Mouse (Mus musculus): ENCODE data around the gene Cdc27.

Cdc27 gene

DNA sequence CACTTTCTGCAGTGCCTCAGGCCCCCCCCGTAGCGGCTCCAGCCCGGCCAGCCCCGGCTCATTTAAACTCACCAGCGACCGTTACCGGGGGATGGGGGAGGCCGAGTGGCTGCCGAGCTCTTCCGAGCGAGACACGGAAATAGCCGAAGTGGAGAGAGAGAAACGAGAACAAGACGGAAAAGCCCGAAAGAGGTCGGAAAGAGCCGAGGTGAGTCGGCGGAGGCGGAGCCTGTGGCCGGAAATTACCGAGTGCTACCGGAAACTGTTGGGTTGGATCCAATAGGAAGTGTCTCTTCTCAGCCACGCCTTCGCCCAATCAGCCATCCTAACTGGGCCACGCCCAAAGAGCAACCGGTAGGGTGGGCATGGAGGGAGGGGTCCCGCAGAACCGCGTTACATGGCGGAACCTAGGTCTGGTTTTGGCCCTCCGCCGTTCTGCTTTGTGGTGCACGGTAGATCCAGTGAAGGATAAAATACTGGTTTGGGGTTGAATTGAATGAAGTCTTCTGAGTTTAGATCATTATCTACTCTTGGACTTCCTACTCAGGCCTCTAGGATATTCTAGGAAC is at the start of gene Cdc27, which contains the start of gene Myl4:
Gene Cdc27, minus strand, starts transcription at position 215 of the 569 bp plus-strand sequence.
Gene Myl4, plus strand, starts transcription at position 258 of the 569 bp plus-strand sequence.
- in situ Hi-C loops (cut with MboI, MseI), result no loop called here

GRCm38 (mm10) chr11:104599265-104599945 is 49.0 kb upstream of the Cdc27 start:
- in situ Hi-C loops (cut with MboI, MseI), result loop anchor here in 1 of 2 experiments (25.0 kb wide), 2 partner anchors 263 to 1413 kb away; partner anchors contain the start of gene Kcnh6

- in situ Hi-C loops (cut with MboI, MseI), result loop anchor here in 1 of 2 experiments (25.0 kb wide), 2 partner anchors 266 to 1416 kb away; partner anchors contain the start of gene Kcnh6
These were observed 45.9 kb upstream of the Cdc27 start for GRCm38 (mm10) chr11:104596365-104596764.

- in situ Hi-C loops (cut with MboI, MseI), result loop anchor here in 1 of 2 experiments (25.0 kb wide), 2 partner anchors 270 to 1420 kb away; partner anchors contain the start of gene Kcnh6
These were observed 41.8 kb upstream of the Cdc27 start for GRCm38 (mm10) chr11:104592066-104592835.

- in situ Hi-C loops (cut with MboI, MseI), result loop anchor here in 1 of 2 experiments (25.0 kb wide), 2 partner anchors 272 to 1422 kb away; partner anchors contain the start of gene Kcnh6
These were observed 39.7 kb upstream of the Cdc27 start for GRCm38 (mm10) chr11:104590148-104590547.

DNA sequence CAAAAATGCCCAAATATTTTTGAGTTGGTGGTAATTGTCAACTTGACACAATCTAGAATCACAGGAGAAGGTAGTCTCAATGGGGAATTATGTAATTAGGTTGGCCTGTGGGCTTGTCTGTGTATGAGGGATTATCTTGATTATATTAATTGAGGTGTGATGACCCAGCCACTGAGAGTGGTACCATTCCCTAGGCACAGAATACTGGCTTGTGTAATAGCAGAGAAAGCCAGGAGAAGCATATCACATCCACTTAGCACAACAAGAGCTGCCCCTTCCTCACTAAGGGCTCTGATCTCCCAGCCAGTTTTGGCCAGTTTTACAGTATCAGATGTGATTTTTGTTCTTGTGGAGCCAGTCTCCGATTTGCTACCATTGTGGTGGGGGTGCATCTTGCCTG is 39.1 kb upstream of the Cdc27 start:
- in situ Hi-C loops (cut with MboI, MseI), result loop anchor here in 1 of 2 experiments (25.0 kb wide), 2 partner anchors 273 to 1423 kb away; partner anchors contain the start of gene Kcnh6

DNA sequence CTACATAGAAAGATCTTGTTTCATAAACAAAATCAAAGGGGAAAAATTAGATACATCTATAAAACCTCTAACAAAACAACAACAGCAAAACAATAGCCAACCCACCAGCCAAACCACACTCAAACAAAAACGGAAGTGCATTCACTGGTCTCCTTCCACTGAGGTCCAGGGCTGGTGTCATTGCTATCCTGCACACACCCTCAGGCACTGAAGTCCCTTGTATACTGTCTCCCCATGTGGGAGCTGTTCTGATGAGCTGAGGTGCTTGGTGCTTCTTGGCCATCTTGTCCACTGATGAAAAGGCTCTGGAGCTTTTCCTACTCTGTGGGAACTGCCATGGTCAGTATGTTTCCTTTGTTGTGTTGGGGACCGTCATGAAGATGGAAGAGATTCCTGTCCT is 38.1 kb upstream of the Cdc27 start:
- in situ Hi-C loops (cut with MboI, MseI), result loop anchor here in 1 of 2 experiments (25.0 kb wide), 2 partner anchors 274 to 1424 kb away; partner anchors contain the start of gene Kcnh6

GRCm38 (mm10) chr11:104587904-104588303 is 37.5 kb upstream of the Cdc27 start:
- in situ Hi-C loops (cut with MboI, MseI), result loop anchor here in 1 of 2 experiments (25.0 kb wide), 2 partner anchors 274 to 1424 kb away; partner anchors contain the start of gene Kcnh6

DNA sequence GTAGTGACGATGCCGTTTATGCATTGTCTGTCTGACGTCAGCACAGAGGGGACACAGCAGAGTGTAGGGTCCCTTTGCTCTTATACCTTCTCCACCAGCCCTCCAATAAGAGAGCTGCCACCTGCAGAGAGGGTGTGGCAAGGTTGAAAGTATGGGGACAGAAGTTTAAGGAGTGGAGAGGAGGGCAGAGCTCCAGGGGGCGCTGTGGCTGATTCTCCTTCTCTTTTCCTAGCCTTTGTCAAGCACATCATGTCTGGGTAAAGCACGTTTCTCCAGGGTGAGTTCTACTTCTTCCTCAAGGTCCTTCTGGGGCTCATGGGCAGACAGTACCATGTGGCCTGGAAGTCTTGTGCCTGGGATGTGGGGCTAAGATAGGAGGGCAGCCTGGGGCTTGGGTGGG is 35.1 kb upstream of the Cdc27 start:
- in situ Hi-C loops (cut with MboI, MseI), result loop anchor here in 1 of 2 experiments (25.0 kb wide), 2 partner anchors 277 to 1427 kb away; partner anchors contain the start of gene Kcnh6

DNA sequence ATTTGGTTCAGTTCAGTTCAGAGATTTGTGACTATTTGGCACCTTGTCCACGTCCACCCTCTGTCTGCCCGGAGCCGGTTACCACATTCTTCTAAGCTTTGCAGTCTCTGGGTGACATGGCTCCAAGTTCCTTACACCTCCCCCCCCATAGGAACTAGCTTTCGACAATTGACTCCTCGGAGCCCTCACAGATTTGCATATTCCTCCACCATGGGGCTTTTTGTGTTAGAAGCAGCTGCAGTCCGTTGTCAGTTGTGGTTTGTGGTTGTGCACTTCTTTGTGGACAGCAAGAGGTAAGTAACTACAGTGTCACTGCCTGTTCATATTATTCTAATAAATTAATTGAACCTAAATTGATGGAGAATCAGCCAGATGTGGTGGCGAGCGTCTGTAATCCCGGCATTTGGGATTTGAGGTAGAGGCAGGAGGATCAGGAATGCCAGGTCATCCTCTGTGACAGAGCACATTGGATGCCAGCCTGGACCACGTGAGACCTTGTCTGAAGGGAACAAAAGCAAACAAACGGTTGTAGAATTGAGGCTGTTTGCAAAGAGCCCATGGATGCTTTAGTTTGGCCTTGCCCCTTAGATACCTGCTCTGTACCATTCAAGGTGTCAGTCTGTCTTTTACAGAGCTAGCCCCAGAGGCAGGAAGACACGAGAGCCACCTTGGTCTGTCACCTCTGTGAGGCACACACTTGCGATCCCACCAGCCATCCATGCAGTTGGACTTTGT is 32.4 kb upstream of the Cdc27 start:
- in situ Hi-C loops (cut with MboI, MseI), result loop anchor here in 1 of 2 experiments (5.0 to 25.0 kb wide), 3 partner anchors 65 to 1430 kb away; partner anchors contain the start of gene Kcnh6

- in situ Hi-C loops (cut with MboI, MseI), result loop anchor here in 1 of 2 experiments (5.0 to 25.0 kb wide), 3 partner anchors 65 to 1430 kb away; partner anchors contain the start of gene Kcnh6
These were observed 31.8 kb upstream of the Cdc27 start for GRCm38 (mm10) chr11:104582308-104582606.

DNA sequence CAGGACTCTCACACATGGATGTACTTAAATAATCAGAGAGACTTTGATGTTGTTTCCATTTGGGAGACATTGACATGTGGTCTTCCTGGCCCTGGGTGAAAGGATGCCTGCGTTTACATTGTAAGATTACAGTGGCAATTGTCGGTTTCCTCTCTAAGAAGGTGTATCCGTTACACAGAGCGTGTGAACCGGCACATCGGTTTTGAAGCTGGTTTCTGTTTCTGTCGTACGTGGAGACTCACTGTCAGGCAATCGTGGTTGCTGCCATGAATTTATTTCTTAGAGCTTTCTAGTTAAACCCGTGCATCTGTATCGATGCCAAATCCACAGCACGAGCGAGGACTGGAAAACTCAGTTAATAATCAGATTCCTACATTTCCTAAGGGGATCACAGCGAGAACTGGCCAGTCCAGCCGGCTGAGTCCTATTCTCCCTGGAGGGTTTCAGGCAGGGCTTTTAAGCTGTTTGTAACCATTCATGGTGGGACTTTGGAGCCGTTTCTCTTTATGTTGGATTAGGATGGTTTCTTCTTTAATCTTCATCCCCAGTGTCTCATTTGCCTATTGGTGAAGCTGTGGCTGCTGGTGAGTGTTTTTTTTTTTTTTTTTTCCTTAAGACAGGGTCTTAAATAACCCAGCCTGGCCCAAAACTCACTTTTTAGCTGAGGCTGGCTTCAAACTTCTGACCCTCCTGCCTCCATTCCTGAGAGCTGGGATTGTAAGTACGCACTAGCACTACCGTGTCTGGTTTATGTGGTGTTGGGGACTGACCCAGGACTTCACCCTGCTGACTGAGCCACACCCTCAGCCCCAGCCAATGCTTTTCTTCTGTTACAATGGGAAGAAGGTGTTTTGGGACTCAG is 31.3 kb upstream of the Cdc27 start:
- in situ Hi-C loops (cut with MboI, MseI), result loop anchor here in 1 of 2 experiments (5.0 to 25.0 kb wide), 3 partner anchors 64 to 1431 kb away; partner anchors contain the start of gene Kcnh6

GRCm38 (mm10) chr11:104580606-104581005 is 30.2 kb upstream of the Cdc27 start:
- in situ Hi-C loops (cut with MboI, MseI), result loop anchor here in 1 of 2 experiments (5.0 to 25.0 kb wide), 3 partner anchors 63 to 1432 kb away; partner anchors contain the start of gene Kcnh6

- in situ Hi-C loops (cut with MboI, MseI), result loop anchor here in 1 of 2 experiments (5.0 to 25.0 kb wide), 3 partner anchors 63 to 1432 kb away; partner anchors contain the start of gene Kcnh6
These were observed 29.7 kb upstream of the Cdc27 start for GRCm38 (mm10) chr11:104580091-104580490.

DNA sequence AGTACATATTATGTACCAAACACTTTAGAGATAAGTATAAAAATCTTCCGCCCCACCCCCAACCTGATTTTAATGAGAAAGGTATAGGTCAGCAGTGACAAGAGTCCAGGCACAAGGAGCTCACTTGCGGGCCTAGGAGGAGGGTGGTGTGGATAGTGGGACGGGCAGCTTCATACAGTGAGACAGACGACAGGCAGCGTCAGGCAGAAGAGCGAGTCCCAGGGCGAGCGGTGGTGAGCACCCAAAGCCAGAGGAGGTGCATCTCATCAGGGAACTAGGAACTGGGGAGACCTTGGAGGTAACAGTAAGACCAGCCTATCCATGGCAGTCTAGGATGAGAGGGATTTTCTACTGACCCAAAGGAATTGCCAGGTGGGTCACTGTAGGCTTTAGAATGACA is 29.2 kb upstream of the Cdc27 start:
- in situ Hi-C loops (cut with MboI, MseI), result loop anchor here in 1 of 2 experiments (25.0 kb wide), 2 partner anchors 283 to 1433 kb away; partner anchors contain the start of gene Kcnh6

- in situ Hi-C loops (cut with MboI, MseI), result loop anchor here in 1 of 2 experiments (25.0 kb wide), 2 partner anchors 283 to 1433 kb away; partner anchors contain the start of gene Kcnh6
These were observed 28.7 kb upstream of the Cdc27 start for GRCm38 (mm10) chr11:104579084-104579483.

DNA sequence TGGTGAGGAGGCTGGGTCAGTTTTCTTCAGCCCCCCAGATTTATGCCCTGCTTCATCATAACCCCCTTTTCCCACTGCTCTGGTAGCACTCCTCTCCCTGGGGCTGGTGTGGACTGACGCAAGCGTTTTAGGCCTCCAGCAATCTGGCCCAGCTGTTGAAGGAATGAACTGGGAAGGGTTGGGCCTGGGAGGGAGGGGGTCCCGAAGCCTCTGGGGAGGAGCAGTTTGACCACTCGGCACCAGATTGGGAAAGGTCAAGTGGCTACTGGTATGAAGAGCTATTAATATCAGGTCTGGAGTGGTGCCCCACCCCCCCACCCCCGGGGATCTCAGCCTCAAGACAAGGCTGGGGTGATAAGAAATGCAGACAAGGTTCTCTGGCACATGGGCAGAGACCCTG is 27.7 kb upstream of the Cdc27 start:
- in situ Hi-C loops (cut with MboI, MseI), result loop anchor here in 1 of 2 experiments (25.0 kb wide), 2 partner anchors 284 to 1434 kb away; partner anchors contain the start of gene Kcnh6

DNA sequence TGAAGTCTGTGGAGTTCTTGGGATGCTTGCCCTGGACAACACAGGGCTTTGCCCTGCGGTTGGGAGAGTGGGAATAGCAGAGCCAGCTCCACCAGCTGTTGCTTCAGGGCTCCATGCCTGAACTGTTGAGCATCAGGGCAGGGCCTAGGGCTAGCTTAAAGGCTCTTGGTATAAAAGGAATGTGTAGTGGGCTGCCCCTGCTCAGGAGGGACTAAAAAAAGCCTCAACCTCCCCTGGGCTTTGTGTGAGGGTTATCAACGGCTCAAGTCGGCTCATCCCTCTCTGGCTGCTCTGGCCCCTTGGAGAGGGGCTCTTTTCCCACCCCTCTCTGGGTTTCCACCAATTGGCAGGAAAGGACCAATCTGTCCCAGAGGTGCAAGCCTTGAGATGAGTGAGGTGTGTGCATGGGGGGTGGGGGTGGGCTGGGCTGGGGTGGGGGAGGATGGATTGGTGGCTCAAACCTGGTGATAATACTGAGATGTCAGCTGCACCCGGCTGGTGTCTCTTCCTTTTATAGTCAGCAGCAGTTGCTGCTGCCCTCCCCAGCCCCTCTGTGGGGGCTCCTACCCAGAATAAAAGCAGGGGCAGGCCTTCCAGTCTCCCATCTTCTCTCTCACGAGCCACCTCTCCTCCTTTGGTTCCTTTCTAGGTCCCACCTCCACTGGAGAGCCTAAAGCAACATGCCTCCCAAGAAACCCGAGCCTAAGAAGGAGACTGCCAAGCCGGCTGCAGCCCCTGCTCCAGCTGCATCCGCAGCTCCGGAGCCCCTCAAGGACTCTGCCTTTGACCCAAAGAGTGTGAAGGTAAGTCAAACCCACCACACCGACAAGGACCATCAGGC is 26.6 kb upstream of the Cdc27 start:
- in situ Hi-C loops (cut with MboI, MseI), result loop anchor here in 1 of 2 experiments (25.0 kb wide), 2 partner anchors 285 to 1435 kb away; partner anchors contain the start of gene Kcnh6
